Mouse (Mus musculus): ENCODE measurements around the gene Pafah2. TPM values are rescaled to one million over a fixed set of nuclear protein-coding genes. Genes with fewer than 3 reads are reported as not detected.

Pafah2 gene
- polyA plus RNA-seq, 1 experiment, result not detected

- Histone ChIP-seq H3K4me3 (replicated peaks) (peak overlapping the region; percentile 95), H3K4me1 (ENCODE audit: control insufficient read depth) (peaks cover 35% of the 10 kb centered on the region), H3K36me3 (ENCODE audit: control insufficient read depth) (peaks cover 37% of the 10 kb centered on the region)
These were observed 72.6 kb downstream of the Pafah2 start for GRCm38 (mm10) chr4:134468578-134469266.

GRCm38 (mm10) chr4:134469341-134469796 is 73.2 kb downstream of the Pafah2 start:
- TF ChIP-seq TAL1 (IDR thresholded peaks at IDR 0.05; ENCODE audit: low read length) (no peak), GATA1 (IDR thresholded peaks at IDR 0.05; ENCODE audit: low read length) (no peak)

More at GRCm38 (mm10) chr4:134468578-134469266, 72.6 kb downstream of the Pafah2 start:
- no peak for TF ChIP-seq TAL1 (IDR thresholded peaks at IDR 0.05; ENCODE audit: low read length)
- TF ChIP-seq GATA1 (IDR thresholded peaks at IDR 0.05; ENCODE audit: low read length), result no peak
- no peaks in the 10 kb centered on the region for H3K9me3 ChIP-seq (ENCODE audit: control insufficient read depth, low read length)
- peaks cover 24% of the 10 kb centered on the region for H3K27me3 ChIP-seq (ENCODE audit: control insufficient read depth)

GRCm38 (mm10) chr4:134469985-134470384 is 73.9 kb downstream of the Pafah2 start:
- Histone ChIP-seq H3K27me3 (ENCODE audit: control insufficient read depth) (peaks cover 24% of the 10 kb centered on the region), H3K36me3 (ENCODE audit: control insufficient read depth) (peaks cover 50% of the 10 kb centered on the region), H3K4me1 (ENCODE audit: control insufficient read depth) (peaks cover 35% of the 10 kb centered on the region), H3K4me3 (replicated peaks) (peak overlapping the region; percentile 95), H3K9me3 (ENCODE audit: control insufficient read depth, low read length) (no peaks in the 10 kb centered on the region)
- TF ChIP-seq TAL1 (IDR thresholded peaks at IDR 0.05; ENCODE audit: low read length) (no peak), GATA1 (IDR thresholded peaks at IDR 0.05; ENCODE audit: low read length) (no peak)

More at GRCm38 (mm10) chr4:134469341-134469796, 73.2 kb downstream of the Pafah2 start:
- H3K9me3 ChIP-seq (ENCODE audit: control insufficient read depth, low read length), result no peaks in the 10 kb centered on the region
- peaks cover 44% of the 10 kb centered on the region for H3K36me3 ChIP-seq (ENCODE audit: control insufficient read depth)
- H3K4me3 ChIP-seq (replicated peaks), result peak overlapping the region; percentile 95
- peaks cover 24% of the 10 kb centered on the region for H3K27me3 ChIP-seq (ENCODE audit: control insufficient read depth)
- peaks cover 35% of the 10 kb centered on the region for H3K4me1 ChIP-seq (ENCODE audit: control insufficient read depth)

GRCm38 (mm10) chr4:134471469-134471868 is 75.3 kb downstream of the Pafah2 start:
- Histone ChIP-seq H3K9me3 (ENCODE audit: control insufficient read depth, low read length) (no peaks in the 10 kb centered on the region), H3K4me1 (ENCODE audit: control insufficient read depth) (peaks cover 35% of the 10 kb centered on the region), H3K4me3 (replicated peaks) (no peak overlapping the region), H3K36me3 (ENCODE audit: control insufficient read depth) (peaks cover 65% of the 10 kb centered on the region), H3K27me3 (ENCODE audit: control insufficient read depth) (peaks cover 14% of the 10 kb centered on the region)
- TF ChIP-seq GATA1 (IDR thresholded peaks at IDR 0.05; ENCODE audit: low read length), result no peak
- TF ChIP-seq TAL1 (IDR thresholded peaks at IDR 0.05; ENCODE audit: low read length), result no peak

GRCm38 (mm10) chr4:134473764-134474163 is 77.6 kb downstream of the Pafah2 start:
- TF ChIP-seq GATA1 (IDR thresholded peaks at IDR 0.05; ENCODE audit: low read length), result no peak
- no peak for TF ChIP-seq TAL1 (IDR thresholded peaks at IDR 0.05; ENCODE audit: low read length)
- Histone ChIP-seq H3K36me3 (ENCODE audit: control insufficient read depth) (peaks cover 76% of the 10 kb centered on the region), H3K4me1 (ENCODE audit: control insufficient read depth) (peaks cover 19% of the 10 kb centered on the region)

GRCm38 (mm10) chr4:134474240-134474639 is 78.1 kb downstream of the Pafah2 start:
- H3K36me3 ChIP-seq (ENCODE audit: control insufficient read depth), result peaks cover 76% of the 10 kb centered on the region
- no peaks in the 10 kb centered on the region for H3K9me3 ChIP-seq (ENCODE audit: control insufficient read depth, low read length)
- TF ChIP-seq TAL1 (IDR thresholded peaks at IDR 0.05; ENCODE audit: low read length) (no peak), GATA1 (IDR thresholded peaks at IDR 0.05; ENCODE audit: low read length) (no peak)
- H3K27me3 ChIP-seq (ENCODE audit: control insufficient read depth), result no peaks in the 10 kb centered on the region
- no peak overlapping the region for H3K4me3 ChIP-seq (replicated peaks)
- H3K4me1 ChIP-seq (ENCODE audit: control insufficient read depth), result peaks cover 18% of the 10 kb centered on the region

More at GRCm38 (mm10) chr4:134473764-134474163, 77.6 kb downstream of the Pafah2 start:
- H3K27me3 ChIP-seq (ENCODE audit: control insufficient read depth), result no peaks in the 10 kb centered on the region
- no peak overlapping the region for H3K4me3 ChIP-seq (replicated peaks)
- no peaks in the 10 kb centered on the region for H3K9me3 ChIP-seq (ENCODE audit: control insufficient read depth, low read length)

GRCm38 (mm10) chr4:134476899-134477298 is 80.8 kb downstream of the Pafah2 start:
- no peak overlapping the region for H3K4me3 ChIP-seq (replicated peaks)
- TF ChIP-seq TAL1 (IDR thresholded peaks at IDR 0.05; ENCODE audit: low read length), result no peak
- TF ChIP-seq GATA1 (IDR thresholded peaks at IDR 0.05; ENCODE audit: low read length), result no peak
- H3K4me1 ChIP-seq (ENCODE audit: control insufficient read depth), result peaks cover 5% of the 10 kb centered on the region

More at GRCm38 (mm10) chr4:134476899-134477298, 80.8 kb downstream of the Pafah2 start:
- H3K9me3 ChIP-seq (ENCODE audit: control insufficient read depth, low read length), result no peaks in the 10 kb centered on the region
- H3K27me3 ChIP-seq (ENCODE audit: control insufficient read depth), result no peaks in the 10 kb centered on the region
- H3K36me3 ChIP-seq (ENCODE audit: control insufficient read depth), result peaks cover 54% of the 10 kb centered on the region

Other genes starting within 250 kb of the Pafah2 start
- gene Cep85, start 209.2 kb upstream of the Pafah2 start, polyA plus RNA-seq (2012), result 2.4 and 3.6 TPM in 2 replicates
- gene Gm7534, start 193.3 kb upstream of the Pafah2 start, polyA plus RNA-seq (2012), result not detected in 2 replicates
- not detected in 2 replicates for gene Catsper4, start 168.9 kb upstream of the Pafah2 start, polyA plus RNA-seq (2012)
- gene Cnksr1, start 157.9 kb upstream of the Pafah2 start, polyA plus RNA-seq (2012), result not detected in 2 replicates
- gene E130218I03Rik, start 152.7 kb upstream of the Pafah2 start, polyA plus RNA-seq (2012), result not detected in 2 replicates
- 1.3 TPM in 2 replicates for gene Zfp593, start 150.7 kb upstream of the Pafah2 start, polyA plus RNA-seq (2012)
- gene Gm30191, start 149.4 kb upstream of the Pafah2 start, polyA plus RNA-seq (2012), result 0.06 TPM in 1 of 2 replicates, not detected in the other
- 0.03 TPM in 1 of 2 replicates, not detected in the other for gene Grrp1, start 142.2 kb upstream of the Pafah2 start, polyA plus RNA-seq (2012)
- gene Pdik1l, start 108.4 kb upstream of the Pafah2 start, polyA plus RNA-seq (2012), result 0.14 and 0.53 TPM in 2 replicates
- gene Trim63, start 81.2 kb upstream of the Pafah2 start, polyA plus RNA-seq (2012), result not detected in 2 replicates
- gene Slc30a2, start 53.1 kb upstream of the Pafah2 start, polyA plus RNA-seq (2012), result not detected in 2 replicates
- not detected in 2 replicates for gene Extl1, start 12.5 kb upstream of the Pafah2 start, polyA plus RNA-seq (2012)
- gene Stmn1, start 72.0 kb downstream of the Pafah2 start, polyA plus RNA-seq (2012), result 45.6 and 68.9 TPM in 2 replicates
- gene Paqr7, start 100.4 kb downstream of the Pafah2 start, polyA plus RNA-seq (2012), result 0.10 TPM in 1 of 2 replicates, not detected in the other
- 0.18 and 0.29 TPM in 2 replicates for gene Aunip, start 114.7 kb downstream of the Pafah2 start, polyA plus RNA-seq (2012)
- gene Mtfr1l, start 139.1 kb downstream of the Pafah2 start, polyA plus RNA-seq (2012), result 2.5 and 3.9 TPM in 2 replicates
- gene Selenon, start 155.8 kb downstream of the Pafah2 start, polyA plus RNA-seq (2012), result 0.05 and 0.08 TPM in 2 replicates

Data from erythroblast, embryonic 14.5 days (primary cell).